Mouse (Mus musculus): ENCODE measurements around the gene Pagr1b. TPM values are rescaled to one million over a fixed set of nuclear protein-coding genes. Genes with fewer than 3 reads are reported as not detected.

Gene Pagr1b
- polyA plus RNA-seq, 1 experiment: 2.8 TPM

DNA sequence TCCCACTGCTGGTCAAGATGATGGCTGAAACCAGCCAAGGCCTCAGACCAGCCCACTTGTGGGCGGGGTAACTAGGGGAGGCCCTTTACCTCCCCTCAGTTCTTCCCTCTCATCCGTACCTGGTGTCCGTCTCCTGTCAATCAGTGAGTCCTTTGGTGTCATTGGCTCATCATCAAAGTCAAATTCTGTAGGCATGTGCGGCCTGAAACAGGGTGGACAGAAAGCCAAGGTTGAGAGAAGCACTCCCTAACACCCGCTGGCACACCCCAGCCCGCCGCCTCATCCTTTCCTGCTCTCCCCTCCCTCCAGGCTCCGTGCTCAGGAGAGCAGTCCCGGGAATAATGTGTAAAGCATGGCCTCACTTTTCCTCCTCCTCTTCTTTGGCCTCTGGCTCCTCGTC is 203 bp downstream of the Pagr1b start:
- Histone ChIP-seq H3K4me3 (replicated peaks; ENCODE audit: extremely low read depth, low read depth, low read length) (peak overlapping the region; percentile 92), H3K4me1 (ENCODE audit: control insufficient read depth, insufficient read depth, low read length) (peaks cover 15% of the 10 kb centered on the region)
- under 1% methylated on average over 10 of the region's 10 CpGs for WGBS
- no peak for TF ChIP-seq POLR2A (IDR thresholded peaks at IDR 0.05; ENCODE audit: borderline replicate concordance, extremely low read depth, low read depth, low read length)
- no peak for TF ChIP-seq CTCF (IDR thresholded peaks at IDR 0.05; ENCODE audit: insufficient read depth, low read length)
- no peak for DNase-seq

DNA sequence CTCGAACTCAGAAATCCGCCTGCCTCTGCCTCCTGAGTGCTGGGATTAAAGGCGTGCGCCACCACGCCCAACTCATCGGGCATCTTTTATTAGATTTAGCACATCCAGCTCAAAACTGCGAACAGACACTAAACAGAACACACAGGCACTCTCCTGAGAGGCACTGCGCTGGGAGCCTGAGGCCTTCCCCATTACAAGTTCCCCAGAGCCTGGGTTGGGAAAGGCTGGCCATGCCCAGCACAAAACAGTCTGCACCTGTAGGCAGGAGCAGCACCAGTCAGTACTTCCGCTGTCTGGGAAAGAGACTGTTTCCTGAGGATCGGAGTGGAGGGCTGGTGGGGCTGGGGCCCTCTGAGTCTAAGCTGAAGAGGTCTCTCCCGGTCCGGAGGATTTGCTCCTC is 1.3 kb downstream of the Pagr1b start:
- no peak for TF ChIP-seq CTCF (IDR thresholded peaks at IDR 0.05; ENCODE audit: insufficient read depth, low read length)
- TF ChIP-seq POLR2A (IDR thresholded peaks at IDR 0.05; ENCODE audit: borderline replicate concordance, extremely low read depth, low read depth, low read length): no peak
- H3K4me3 ChIP-seq (replicated peaks; ENCODE audit: extremely low read depth, low read depth, low read length): no peak overlapping the region
- peaks cover 15% of the 10 kb centered on the region for H3K4me1 ChIP-seq (ENCODE audit: control insufficient read depth, insufficient read depth, low read length)
- no peak for DNase-seq
- 87% methylated on average over 12 of the region's 12 CpGs for WGBS

DNA sequence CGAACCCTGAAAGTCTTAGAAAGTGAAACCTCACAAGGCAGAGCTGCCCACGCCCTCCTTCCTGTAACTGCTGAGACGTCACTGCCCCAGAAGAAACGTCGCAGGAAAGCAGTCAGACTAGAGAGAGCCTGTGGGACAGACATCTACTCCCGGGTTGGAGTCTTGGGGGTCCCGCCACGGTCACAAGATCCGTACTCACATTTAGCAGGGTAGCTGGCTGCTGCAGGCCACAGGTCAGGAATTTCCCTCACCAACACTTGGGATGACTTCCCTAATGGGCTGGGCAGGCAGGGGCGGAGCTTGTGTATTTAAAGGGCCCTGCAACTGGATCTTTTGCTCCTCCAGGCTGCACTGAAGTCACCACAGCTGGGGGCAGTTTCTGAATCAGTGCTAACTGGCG is 2.0 kb downstream of the Pagr1b start, which contains the start of gene Mvp:
Gene Mvp (minus strand): TSS at position 302 of the 400 bp plus-strand sequence.
- WGBS: 2% methylated on average over 11 of the region's 11 CpGs
- no peak for TF ChIP-seq CTCF (IDR thresholded peaks at IDR 0.05; ENCODE audit: insufficient read depth, low read length)
- TF ChIP-seq POLR2A (IDR thresholded peaks at IDR 0.05; ENCODE audit: borderline replicate concordance, extremely low read depth, low read depth, low read length): peak; percentile 80
- peak; percentile 80 for DNase-seq
- Histone ChIP-seq H3K4me1 (ENCODE audit: control insufficient read depth, insufficient read depth, low read length) (peaks cover 15% of the 10 kb centered on the region), H3K4me3 (replicated peaks; ENCODE audit: extremely low read depth, low read depth, low read length) (peak within 1 kb of the TSS; percentile 78)

DNA sequence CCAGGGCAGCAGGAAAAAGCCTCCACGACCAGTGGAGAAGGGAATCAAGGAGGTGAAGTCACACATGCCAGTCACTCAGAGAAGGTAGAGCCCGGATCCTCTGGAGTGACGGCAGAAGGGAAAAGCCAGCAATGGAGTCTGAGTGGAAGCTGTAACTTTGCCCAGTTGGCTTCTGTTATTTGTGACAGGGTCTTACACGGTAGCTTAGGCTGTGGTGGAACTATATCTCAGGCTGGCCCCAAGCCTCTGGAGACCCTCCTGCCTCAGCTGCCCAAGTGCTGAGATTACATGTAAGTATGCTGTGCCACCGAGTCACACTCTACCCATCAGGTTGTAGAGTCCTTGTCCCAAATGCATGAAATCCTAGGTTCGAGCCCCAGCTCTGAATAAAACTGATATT is 2.9 kb downstream of the Pagr1b start:
- 85% methylated on average over 6 of the region's 6 CpGs for WGBS
- Histone ChIP-seq H3K4me1 (ENCODE audit: control insufficient read depth, insufficient read depth, low read length) (peaks cover 20% of the 10 kb centered on the region), H3K4me3 (replicated peaks; ENCODE audit: extremely low read depth, low read depth, low read length) (peak overlapping the region; percentile 23)
- no peak for DNase-seq
- no peak for TF ChIP-seq POLR2A (IDR thresholded peaks at IDR 0.05; ENCODE audit: borderline replicate concordance, extremely low read depth, low read depth, low read length)
- TF ChIP-seq CTCF (IDR thresholded peaks at IDR 0.05; ENCODE audit: insufficient read depth, low read length): no peak

DNA sequence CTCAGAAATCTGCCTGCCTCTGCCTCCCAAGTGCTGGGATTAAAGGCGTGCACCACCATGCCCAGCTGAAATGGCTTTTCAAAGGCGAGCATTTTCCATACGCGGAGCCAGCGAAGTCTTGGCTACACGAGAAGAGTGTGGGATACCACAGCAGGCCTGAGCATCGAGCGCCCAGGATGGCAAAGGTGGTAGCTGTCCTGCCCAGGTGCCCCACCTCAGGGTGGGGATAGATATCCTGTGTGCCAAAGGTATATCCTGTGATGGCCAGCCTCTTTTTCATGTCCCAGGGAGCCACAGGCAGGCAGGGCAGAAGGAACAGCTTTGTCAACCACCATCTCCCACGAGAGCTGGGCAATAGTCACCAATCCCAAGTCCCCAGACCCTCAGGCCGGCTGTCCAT is 3.4 kb downstream of the Pagr1b start:
- no peak overlapping the region for H3K4me3 ChIP-seq (replicated peaks; ENCODE audit: extremely low read depth, low read depth, low read length)
- H3K4me1 ChIP-seq (ENCODE audit: control insufficient read depth, insufficient read depth, low read length): peaks cover 24% of the 10 kb centered on the region
- WGBS: 96% methylated on average over 10 of the region's 10 CpGs
- no peak for TF ChIP-seq POLR2A (IDR thresholded peaks at IDR 0.05; ENCODE audit: borderline replicate concordance, extremely low read depth, low read depth, low read length)
- TF ChIP-seq CTCF (IDR thresholded peaks at IDR 0.05; ENCODE audit: insufficient read depth, low read length): no peak
- no peak for DNase-seq

DNA sequence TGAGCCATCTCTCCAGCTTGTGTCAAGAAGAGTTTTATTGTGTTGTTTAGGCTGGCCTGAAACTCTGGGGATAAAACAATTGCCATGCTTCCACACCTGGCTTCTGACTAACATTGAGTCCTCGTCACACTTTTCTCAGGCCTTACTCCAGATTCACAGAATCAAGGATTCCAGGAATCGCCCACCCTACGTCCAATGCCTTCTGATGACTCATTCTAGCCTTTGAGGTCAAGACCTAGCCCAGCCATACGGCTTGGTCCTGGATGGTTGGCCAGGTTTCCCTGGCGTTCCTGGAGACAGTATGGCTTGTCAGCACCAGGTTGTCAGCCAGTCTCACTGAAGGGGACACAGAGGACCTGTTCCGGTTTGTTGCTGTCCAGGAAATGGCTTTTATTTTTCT is 3.9 kb downstream of the Pagr1b start:
- no peak for DNase-seq
- 70% methylated on average over 6 of the region's 6 CpGs for WGBS
- Histone ChIP-seq H3K4me3 (replicated peaks; ENCODE audit: extremely low read depth, low read depth, low read length) (no peak overlapping the region), H3K4me1 (ENCODE audit: control insufficient read depth, insufficient read depth, low read length) (peaks cover 21% of the 10 kb centered on the region)
- no peak for TF ChIP-seq POLR2A (IDR thresholded peaks at IDR 0.05; ENCODE audit: borderline replicate concordance, extremely low read depth, low read depth, low read length)
- TF ChIP-seq CTCF (IDR thresholded peaks at IDR 0.05; ENCODE audit: insufficient read depth, low read length): no peak

DNA sequence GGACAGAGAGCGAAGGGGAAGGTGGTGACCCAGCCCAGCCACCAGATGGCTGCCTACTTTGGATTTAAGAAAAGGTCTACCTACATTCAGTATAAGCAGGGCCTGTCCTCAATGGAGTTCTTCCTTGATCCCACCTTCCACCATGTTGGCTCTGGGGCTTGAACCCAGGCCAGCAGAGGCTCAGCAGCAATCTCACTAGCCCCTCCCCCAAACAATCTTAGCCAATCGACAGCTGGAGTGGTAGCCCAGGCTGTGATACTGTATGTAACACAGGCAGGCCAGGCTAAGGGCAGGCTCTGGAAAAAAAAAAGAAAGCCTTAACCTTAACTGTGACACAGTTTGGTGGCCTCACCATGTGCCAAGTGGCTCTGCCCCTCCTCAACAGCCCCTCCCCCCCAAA is 4.6 kb downstream of the Pagr1b start:
- 61% methylated on average over 2 of the region's 2 CpGs for WGBS
- TF ChIP-seq POLR2A (IDR thresholded peaks at IDR 0.05; ENCODE audit: borderline replicate concordance, extremely low read depth, low read depth, low read length) (no peak), CTCF (IDR thresholded peaks at IDR 0.05; ENCODE audit: insufficient read depth, low read length) (no peak)
- H3K4me3 ChIP-seq (replicated peaks; ENCODE audit: extremely low read depth, low read depth, low read length): no peak overlapping the region
- peaks cover 21% of the 10 kb centered on the region for H3K4me1 ChIP-seq (ENCODE audit: control insufficient read depth, insufficient read depth, low read length)
- DNase-seq: no peak

DNA sequence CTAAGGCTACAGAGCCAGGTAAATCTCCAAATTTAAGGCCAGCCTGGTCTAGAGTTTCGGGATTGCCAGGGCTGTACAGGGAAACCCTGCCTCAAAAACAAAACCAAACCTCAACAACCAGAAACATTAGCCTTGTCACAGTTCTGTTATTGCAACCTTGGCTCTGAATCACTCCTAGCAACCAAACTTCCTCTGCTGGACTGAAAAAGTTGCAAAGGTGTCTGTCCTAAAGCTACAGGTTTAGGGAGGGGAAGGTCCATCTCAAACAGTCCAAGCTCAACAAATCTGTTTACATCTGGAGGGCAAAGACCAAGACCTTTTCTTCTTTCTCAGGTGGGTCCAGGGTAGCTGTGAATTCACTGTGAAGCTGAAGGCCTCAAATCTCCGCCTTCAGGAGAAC is 5.2 kb downstream of the Pagr1b start:
- TF ChIP-seq CTCF (IDR thresholded peaks at IDR 0.05; ENCODE audit: insufficient read depth, low read length) (no peak), POLR2A (IDR thresholded peaks at IDR 0.05; ENCODE audit: borderline replicate concordance, extremely low read depth, low read depth, low read length) (no peak)
- DNase-seq: no peak
- 81% methylated on average over 2 of the region's 2 CpGs for WGBS
- H3K4me1 ChIP-seq (ENCODE audit: control insufficient read depth, insufficient read depth, low read length): peaks cover 20% of the 10 kb centered on the region
- no peak overlapping the region for H3K4me3 ChIP-seq (replicated peaks; ENCODE audit: extremely low read depth, low read depth, low read length)

DNA sequence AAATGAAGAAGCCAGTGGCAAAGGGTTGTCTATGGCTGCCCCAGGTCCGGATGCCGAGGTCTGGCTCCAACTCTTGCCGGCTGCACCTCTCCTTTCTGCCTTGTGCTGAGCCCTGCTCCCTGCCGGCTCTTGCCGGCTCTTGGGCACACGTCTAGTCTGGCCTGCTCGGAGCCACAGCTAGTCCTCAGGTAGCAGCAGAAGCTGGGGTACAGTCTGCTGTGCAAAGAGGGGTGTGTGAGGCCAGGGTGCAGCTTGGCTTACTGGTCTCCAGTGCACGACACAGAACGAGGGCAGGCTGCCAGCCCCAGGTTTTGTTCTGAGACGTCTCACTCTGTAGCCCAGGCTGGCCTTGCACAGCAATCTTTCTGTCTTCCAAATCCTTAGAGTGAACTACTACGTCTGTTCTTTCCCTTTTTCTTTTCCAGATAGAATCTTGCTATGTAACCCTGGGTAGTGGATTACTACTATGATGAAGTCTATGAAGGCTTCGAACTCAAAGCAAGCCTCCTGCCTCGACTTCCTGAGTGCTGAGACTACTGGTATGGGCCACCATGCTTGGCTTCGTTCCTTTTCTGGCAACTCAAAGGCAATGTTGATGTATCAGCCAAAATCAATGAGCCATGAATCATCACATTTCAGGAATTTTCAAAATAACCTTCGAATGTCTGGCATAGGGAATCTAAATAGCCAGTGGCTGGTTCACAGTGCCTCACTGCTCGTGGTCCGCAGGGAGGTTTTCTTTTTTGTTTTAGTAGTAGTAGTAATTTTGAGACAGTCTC is 6.8 kb downstream of the Pagr1b start:
- 74% methylated on average over 17 of the region's 17 CpGs for WGBS
- Histone ChIP-seq H3K4me3 (replicated peaks; ENCODE audit: extremely low read depth, low read depth, low read length) (no peak overlapping the region), H3K4me1 (ENCODE audit: control insufficient read depth, insufficient read depth, low read length) (peaks cover 16% of the 10 kb centered on the region)
- no peak for DNase-seq
- TF ChIP-seq POLR2A (IDR thresholded peaks at IDR 0.05; ENCODE audit: borderline replicate concordance, extremely low read depth, low read depth, low read length) (no peak), CTCF (IDR thresholded peaks at IDR 0.05; ENCODE audit: insufficient read depth, low read length) (no peak)
